Mouse (Mus musculus): ENCODE data around the gene Cenpc1. TPM values are rescaled to one million over a fixed set of nuclear protein-coding genes. Genes with fewer than 3 reads are reported as not detected.

Gene Cenpc1
- total and polyA plus RNA-seq, 3 experiments: 14.1 to 30.6 (median 20.6) TPM

DNA sequence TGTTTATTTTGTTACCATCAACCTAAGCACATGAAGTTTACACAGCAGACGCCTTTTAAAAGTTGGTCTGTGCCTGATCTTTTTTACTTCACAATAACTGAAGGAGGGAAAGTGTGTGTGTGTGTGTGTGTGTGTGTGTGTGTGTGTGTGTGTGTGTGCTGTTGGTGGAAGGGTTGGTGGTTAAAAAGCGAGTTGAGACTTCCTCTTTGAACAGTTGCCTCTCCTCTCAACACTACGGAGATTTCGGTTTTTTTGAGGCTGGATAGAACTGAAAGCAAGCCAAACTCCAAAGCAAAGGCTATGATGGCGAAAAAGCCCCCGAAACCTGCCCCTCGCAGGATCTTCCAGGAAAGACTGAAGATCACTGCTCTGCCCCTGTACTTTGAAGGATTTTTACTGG lies 6.2 kb upstream of the Cenpc1 start, which contains the start of gene Stap1:
Gene Stap1 (plus strand): TSS at position 209 of the 400 bp plus-strand sequence.
- no peak for TF ChIP-seq RAD21 (IDR thresholded peaks at IDR 0.05; ENCODE audit: low read depth, low read length)
- no peak for TF ChIP-seq MAZ (IDR thresholded peaks at IDR 0.05; ENCODE audit: low read depth, low read length)
- no peak for TF ChIP-seq JUND (conservative IDR thresholded peaks at IDR 0.05; ENCODE audit: low read depth, low read length)
- TF ChIP-seq CHD2 (IDR thresholded peaks at IDR 0.05; ENCODE audit: low read length): no peak
- TF ChIP-seq HCFC1 (IDR thresholded peaks at IDR 0.05; ENCODE audit: low read depth, low read length): no peak
- TF ChIP-seq UBTF (IDR thresholded peaks at IDR 0.05; ENCODE audit: low read depth, low read length): no peak
- no peak for TF ChIP-seq USF2 (conservative IDR thresholded peaks at IDR 0.05; ENCODE audit: low read depth, low read length)
- peak; percentile 64; the same call in 1 of the 2 replicates for TF ChIP-seq IRF4 (IDR thresholded peaks at IDR 0.05; ENCODE audit: low read depth, low read length)
- no peak for TF ChIP-seq USF1 (IDR thresholded peaks at IDR 0.05; ENCODE audit: low read depth, low read length)
- no peak for TF ChIP-seq NRF1 (IDR thresholded peaks at IDR 0.05; ENCODE audit: low read depth, low read length)
- TF ChIP-seq SIN3A (IDR thresholded peaks at IDR 0.05; ENCODE audit: low read length): peak; percentile 58; the same call in 1 of the 2 replicates
- no peak for TF ChIP-seq ZC3H11A (IDR thresholded peaks at IDR 0.05; ENCODE audit: low read depth, low read length)
- TF ChIP-seq CTCF (conservative IDR thresholded peaks at IDR 0.05 in 1 of 2, IDR thresholded peaks at IDR 0.05 in 1 of 2; ENCODE audit: low read depth in 2 of 2, low read length in 2 of 2): no peak
- TF ChIP-seq NELFE (IDR thresholded peaks at IDR 0.05; ENCODE audit: low read depth, low read length): peak; percentile 41; the same call in 1 of the 2 replicates
- peak; percentile 42 for TF ChIP-seq POLR2A (IDR thresholded peaks at IDR 0.05; ENCODE audit: low read depth, low read length)
- TF ChIP-seq GABPA (IDR thresholded peaks at IDR 0.05; ENCODE audit: insufficient replicate concordance, low read depth, low read length): no peak
- TF ChIP-seq ELF1 (IDR thresholded peaks at IDR 0.05; ENCODE audit: low read depth, low read length): peak; percentile 29; the same call in 1 of the 2 replicates
- TF ChIP-seq PAX5 (IDR thresholded peaks at IDR 0.05; ENCODE audit: low read length): no peak
- TF ChIP-seq BHLHE40 (IDR thresholded peaks at IDR 0.05; ENCODE audit: low read depth, low read length): no peak
- no peak for TF ChIP-seq POLR2AphosphoS2 (IDR thresholded peaks at IDR 0.05; ENCODE audit: low read depth, low read length)
- no peak for TF ChIP-seq RCOR1 (conservative IDR thresholded peaks at IDR 0.05; ENCODE audit: low read depth, low read length)
- TF ChIP-seq E2F4 (IDR thresholded peaks at IDR 0.05; ENCODE audit: insufficient replicate concordance, low read depth, low read length): no peak
- TF ChIP-seq SMC3 (IDR thresholded peaks at IDR 0.05; ENCODE audit: low read depth, low read length): no peak
- TF ChIP-seq TCF12 (IDR thresholded peaks at IDR 0.05; ENCODE audit: low read depth, low read length): no peak; the same call in 1 of the 2 replicates
- no peak for TF ChIP-seq MXI1 (IDR thresholded peaks at IDR 0.05; ENCODE audit: low read depth, low read length)
- TF ChIP-seq CHD1 (IDR thresholded peaks at IDR 0.05; ENCODE audit: low read depth, low read length): no peak
- no peak for TF ChIP-seq EP300 (IDR thresholded peaks at IDR 0.05; ENCODE audit: low read length)
- TF ChIP-seq MAX (IDR thresholded peaks at IDR 0.05; ENCODE audit: low read length): no peak
- no peak for TF ChIP-seq MYC (IDR thresholded peaks at IDR 0.05; ENCODE audit: low read depth, low read length)
- no peak for TF ChIP-seq KAT2A (IDR thresholded peaks at IDR 0.05; ENCODE audit: insufficient replicate concordance, low read length)
- TF ChIP-seq ETS1 (conservative IDR thresholded peaks at IDR 0.05; ENCODE audit: low read depth, low read length): no peak
- no peak for TF ChIP-seq MAFK (IDR thresholded peaks at IDR 0.05; ENCODE audit: insufficient replicate concordance, low read length)
- TF ChIP-seq ZMIZ1 (IDR thresholded peaks at IDR 0.05; ENCODE audit: low read depth, low read length): no peak
- TF ChIP-seq JUN (IDR thresholded peaks at IDR 0.05; ENCODE audit: insufficient read depth, low read depth, low read length): no peak
- peak; percentile 45; the same call in 1 of the 2 replicates for TF ChIP-seq ZNF384 (IDR thresholded peaks at IDR 0.05; ENCODE audit: low read depth, low read length)
- TF ChIP-seq TBP (conservative IDR thresholded peaks at IDR 0.05; ENCODE audit: low read depth, low read length): peak; percentile 58; the same call in 1 of the 2 replicates
- no peak for TF ChIP-seq ZKSCAN1 (IDR thresholded peaks at IDR 0.05; ENCODE audit: borderline replicate concordance, low read depth, low read length)
- no peak for TF ChIP-seq MEF2A (IDR thresholded peaks at IDR 0.05; ENCODE audit: borderline replicate concordance, low read depth, low read length)
- peak; percentile 35 for DNase-seq (ENCODE audit: extremely low read depth)
- in situ Hi-C loops (cut with MboI; ENCODE audit: low pct_ligation_motif_present, low pct_unique_long_range_greater_than_20kb, low sequenced_read_pairs) (no loop called here), dilution Hi-C loops (cut with MboI; ENCODE audit: extremely low pct_ligation_motif_present, extremely low pct_unique_long_range_greater_than_20kb, low sequenced_read_pairs) (no loop called here)
- Histone ChIP-seq H3K27me3 (replicated peaks) (no peaks in the 10 kb centered on the region), H3K36me3 (replicated peaks in 1 of 2; ENCODE audit: control insufficient read depth in 1 of 2, insufficient read depth in 1 of 2, low read length in 1 of 2) (no peaks in the 10 kb centered on the region), H3K4me2 (ENCODE audit: insufficient read depth, low read depth, poor library complexity, severe bottlenecking) (peak within 1 kb of the TSS; percentile 62), H3K4me1 (ENCODE audit: control insufficient read depth in 1 of 2, insufficient read depth in 2 of 2) (peaks cover 4 to 8% of the 10 kb centered on the region in 2 experiments; a peak in 2 of 4 replicates), H3K27ac (ENCODE audit: insufficient read depth, low read depth) (peak within 1 kb of the TSS; percentile 41), H3K79me2 (replicated peaks; ENCODE audit: control insufficient read depth, extremely low read depth, insufficient read depth, poor library complexity, severe bottlenecking) (no peaks in the 10 kb centered on the region; the same call in 1 of the 2 replicates), H3K4me3 (replicated peaks in 1 of 3; ENCODE audit: low read depth in 2 of 3, low read length in 2 of 3, poor library complexity in 1 of 3) (peak within 1 kb of the TSS; percentile 48 to 82 (median 60)), H3K9me3 (replicated peaks; ENCODE audit: low read length) (no peaks in the 10 kb centered on the region), H3K9ac (ENCODE audit: insufficient read depth, low read depth) (peak within 1 kb of the TSS; percentile 83)

Measured in CH12.LX (cell line).